Mouse (Mus musculus): Measurements from ENCODE around the gene Plekhg6. TPM values are rescaled to one million over a fixed set of nuclear protein-coding genes. Genes with fewer than 3 reads are reported as not detected.

Gene Plekhg6
- polyA plus RNA-seq, 1 experiment from 2014 or later, result 1.1 TPM

DNA sequence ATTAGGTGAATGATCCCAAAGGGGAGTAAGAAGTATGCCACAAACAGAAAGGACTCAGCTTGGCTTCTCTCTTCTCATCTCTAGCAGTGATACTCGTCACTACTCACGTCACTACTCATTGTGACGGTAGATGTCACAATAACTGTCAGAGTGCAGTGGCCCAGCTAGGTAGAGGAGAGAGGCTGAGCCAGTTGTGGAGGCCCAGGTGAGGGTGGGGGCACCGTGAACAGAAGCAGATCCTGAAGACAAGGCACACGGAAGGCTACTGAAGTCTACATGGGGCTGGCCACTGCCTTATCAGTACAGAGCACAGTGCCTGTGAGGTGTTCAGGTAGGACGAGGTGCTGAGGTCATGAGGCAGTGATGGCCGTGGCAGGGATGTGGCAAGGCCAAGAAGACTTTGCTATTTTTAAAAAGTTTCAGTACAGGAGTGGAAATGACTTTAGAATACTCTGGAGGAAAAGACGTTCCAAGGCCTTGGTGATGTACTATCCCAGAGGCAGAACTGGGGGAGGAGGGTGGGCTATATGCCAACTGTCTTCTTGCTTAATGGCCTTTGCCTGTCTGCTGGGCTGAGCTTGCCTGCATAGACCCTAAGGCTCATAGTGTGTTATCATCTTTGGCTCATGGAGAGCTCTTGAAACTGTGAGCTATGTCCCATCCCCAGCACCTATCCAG is 29.1 kb downstream of the Plekhg6 start:
- Histone ChIP-seq H3K4me2 (peak overlapping the region; percentile 90), H3K4me3 (peak overlapping the region; percentile 80; the same call in 1 of the 2 replicates), H3K4me1 (peaks cover 68% of the 10 kb centered on the region), H3K9ac (0 out of 2 replicates have a peak overlapping the region, but pooled peaks have one; percentile 46), H3K27ac (no peak overlapping the region), H3K27me3 (no peaks in the 10 kb centered on the region), H3K36me3 (no peaks in the 10 kb centered on the region), H3K9me3 (no peaks in the 10 kb centered on the region)
- ATAC-seq (ENCODE audit: insufficient number of reproducible peaks, insufficient read depth, low FRiP score, low TSS enrichment, low read depth), result no peak
- 59% methylated on average over 8 of the region's 8 CpGs for WGBS

DNA sequence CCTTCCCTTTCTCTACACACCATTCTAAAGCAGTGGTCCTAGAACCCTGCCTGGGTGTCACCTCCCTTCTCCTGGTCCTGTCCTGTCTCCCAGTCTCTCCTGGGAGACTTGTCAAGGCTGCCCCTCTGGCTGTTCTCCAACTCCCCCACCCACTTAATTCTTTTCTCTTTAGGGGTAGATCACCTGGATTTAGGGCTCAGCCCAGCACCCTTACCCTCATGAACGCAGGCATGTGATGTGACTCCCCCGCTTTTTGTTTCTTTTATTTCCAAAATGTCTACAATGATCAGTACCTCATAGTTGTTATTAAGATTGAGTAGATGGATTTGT is 29.6 kb downstream of the Plekhg6 start:
- Histone ChIP-seq H3K9me3 (no peaks in the 10 kb centered on the region), H3K27me3 (no peaks in the 10 kb centered on the region), H3K36me3 (no peaks in the 10 kb centered on the region), H3K27ac (peak overlapping the region; percentile 91), H3K4me1 (peaks cover 63% of the 10 kb centered on the region), H3K4me3 (peak overlapping the region; percentile 80), H3K4me2 (peak overlapping the region; percentile 90), H3K9ac (peak overlapping the region; percentile 83)
- ATAC-seq (ENCODE audit: insufficient number of reproducible peaks, insufficient read depth, low FRiP score, low TSS enrichment, low read depth), result no peak
- WGBS, result 64% methylated on average over 2 of the region's 2 CpGs

DNA sequence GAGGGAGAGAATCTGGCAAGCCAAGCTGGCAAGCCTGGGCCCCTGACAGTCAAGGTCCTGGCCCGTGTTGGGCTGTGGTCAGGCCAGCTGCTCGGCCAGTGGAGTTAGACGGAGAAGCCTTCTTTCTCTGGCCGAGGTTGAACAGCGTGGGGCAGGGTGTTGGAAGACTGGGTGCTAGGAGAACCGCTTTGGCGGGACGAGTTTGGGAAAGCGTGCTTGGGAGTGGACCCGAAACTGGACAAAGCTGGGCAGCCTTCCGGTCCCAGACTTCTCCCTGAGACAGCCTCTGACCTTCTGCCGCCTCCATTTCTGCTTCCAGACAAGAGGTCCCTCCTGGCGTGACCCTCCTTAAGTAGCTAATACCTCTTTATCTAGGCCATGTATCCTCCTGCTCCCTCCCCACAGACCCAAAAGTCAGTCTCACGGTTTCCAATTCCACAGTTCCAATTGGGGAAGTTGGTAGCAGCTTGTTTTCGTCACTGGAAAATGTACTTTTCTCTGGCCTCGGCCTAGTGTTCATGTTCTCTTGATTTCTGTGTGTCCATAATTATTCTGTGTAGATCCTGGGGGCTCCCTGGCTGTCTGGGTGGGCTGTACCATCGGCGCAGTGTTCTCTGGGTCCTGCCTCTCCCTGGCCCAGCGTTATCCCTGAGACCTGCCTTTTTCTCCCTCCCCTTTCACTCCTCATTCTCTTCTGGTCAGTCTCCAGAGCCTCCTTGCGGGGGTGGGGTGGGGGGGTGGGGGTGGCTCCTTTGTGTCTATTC is 30.2 kb downstream of the Plekhg6 start:
- Histone ChIP-seq H3K9me3 (no peaks in the 10 kb centered on the region), H3K4me1 (peaks cover 57% of the 10 kb centered on the region), H3K27me3 (no peaks in the 10 kb centered on the region), H3K4me3 (peak overlapping the region; percentile 80), H3K27ac (peak overlapping the region; percentile 91), H3K9ac (peak overlapping the region; percentile 83), H3K36me3 (no peaks in the 10 kb centered on the region), H3K4me2 (peak overlapping the region; percentile 90)
- WGBS, result 2% methylated on average over 20 of the region's 20 CpGs
- ATAC-seq (ENCODE audit: insufficient number of reproducible peaks, insufficient read depth, low FRiP score, low TSS enrichment, low read depth), result no peak

DNA sequence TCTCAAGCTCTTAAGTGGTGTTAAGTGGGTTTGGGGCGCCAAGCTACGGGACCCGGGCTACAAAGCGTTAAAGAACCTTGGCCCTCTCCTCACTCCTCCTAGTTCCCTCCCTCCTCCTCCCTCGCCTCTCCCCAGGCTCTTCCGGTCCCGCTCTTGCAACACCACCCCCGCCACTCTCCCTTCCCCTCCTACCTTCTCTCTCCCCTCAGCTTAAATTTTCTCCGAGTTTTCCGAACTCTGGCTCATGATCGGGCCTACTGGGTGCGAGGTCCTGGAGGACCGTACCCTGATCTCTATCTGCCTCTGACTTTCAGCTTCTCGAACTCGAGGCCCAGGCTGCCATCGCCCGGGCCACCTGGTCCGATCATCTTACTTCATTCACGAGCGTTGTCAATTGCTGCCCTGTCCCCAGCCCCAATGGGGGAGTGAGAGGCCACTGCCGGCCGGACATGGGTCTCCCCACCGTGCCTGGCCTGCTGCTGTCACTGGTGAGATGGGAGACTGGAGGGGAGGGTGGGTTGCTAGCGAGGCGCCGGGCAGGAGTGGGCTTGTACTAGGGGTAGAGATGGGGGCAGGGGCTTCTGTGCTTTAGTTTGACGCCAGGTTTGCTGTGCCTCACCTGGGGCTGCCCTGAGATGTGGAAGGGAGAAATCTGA is 30.9 kb downstream of the Plekhg6 start:
- Histone ChIP-seq H3K9ac (peak overlapping the region; percentile 83), H3K27me3 (no peaks in the 10 kb centered on the region), H3K9me3 (no peaks in the 10 kb centered on the region), H3K4me3 (peak overlapping the region; percentile 80), H3K4me1 (peaks cover 55% of the 10 kb centered on the region), H3K4me2 (peak overlapping the region; percentile 90), H3K27ac (peak overlapping the region; percentile 91), H3K36me3 (no peaks in the 10 kb centered on the region)
- peak; percentile 71 for ATAC-seq (ENCODE audit: insufficient number of reproducible peaks, insufficient read depth, low FRiP score, low TSS enrichment, low read depth)
- WGBS, result under 1% methylated on average over 27 of the region's 27 CpGs

DNA sequence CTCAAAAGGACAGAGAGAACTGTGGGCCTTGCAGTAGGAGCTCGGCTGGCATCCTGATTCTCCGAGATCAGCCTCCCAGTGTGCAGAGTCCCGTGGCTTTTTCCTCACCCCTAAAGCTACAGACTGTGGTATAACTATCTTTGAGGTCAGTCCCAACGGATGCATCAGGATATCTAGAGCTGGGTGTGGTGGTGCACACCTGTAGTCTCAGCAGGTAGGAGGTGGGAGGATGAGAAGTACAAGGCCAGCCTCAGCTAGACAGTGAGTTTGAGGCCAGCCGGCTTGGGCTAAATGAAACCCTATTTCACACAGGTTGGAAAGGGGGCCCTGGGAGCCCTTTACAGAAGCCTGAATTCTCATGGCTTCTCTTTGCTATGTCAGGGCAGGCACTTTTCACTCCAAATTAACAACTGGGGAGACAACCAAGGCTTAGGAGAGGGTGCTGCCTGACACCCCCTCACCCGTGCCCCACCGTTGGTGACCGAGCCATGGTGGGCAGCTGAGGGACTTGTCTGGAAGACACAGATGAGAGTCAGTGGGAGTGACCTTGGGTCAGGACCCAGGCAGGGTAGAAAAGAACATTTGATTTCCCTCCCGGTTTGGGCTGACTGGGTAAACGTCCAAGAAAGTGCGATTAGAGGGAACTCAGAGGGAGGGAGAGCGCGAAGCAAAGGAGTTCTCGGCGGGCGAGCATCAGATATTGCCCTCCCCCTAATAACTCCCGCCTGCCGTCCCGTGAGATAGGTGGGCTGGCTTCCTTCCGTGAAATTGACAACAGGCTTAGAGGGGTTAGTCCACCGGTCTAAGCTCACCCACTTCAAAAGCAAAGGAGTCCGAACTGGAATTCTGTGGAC is 31.6 kb downstream of the Plekhg6 start, which contains the start of gene Tnfrsf1a:
Tnfrsf1a (plus strand) TSS at position 642 of the 854 bp plus-strand sequence.
- Histone ChIP-seq H3K4me1 (peaks cover 54% of the 10 kb centered on the region), H3K9me3 (no peaks in the 10 kb centered on the region), H3K4me3 (peak within 1 kb of the TSS; percentile 80), H3K27ac (peak within 1 kb of the TSS; percentile 91), H3K36me3 (no peaks in the 10 kb centered on the region), H3K4me2 (peak within 1 kb of the TSS; percentile 90), H3K27me3 (no peaks in the 10 kb centered on the region), H3K9ac (peak within 1 kb of the TSS; percentile 83)
- no peak for ATAC-seq (ENCODE audit: insufficient number of reproducible peaks, insufficient read depth, low FRiP score, low TSS enrichment, low read depth)
- 6% methylated on average over 22 of the region's 22 CpGs for WGBS

DNA sequence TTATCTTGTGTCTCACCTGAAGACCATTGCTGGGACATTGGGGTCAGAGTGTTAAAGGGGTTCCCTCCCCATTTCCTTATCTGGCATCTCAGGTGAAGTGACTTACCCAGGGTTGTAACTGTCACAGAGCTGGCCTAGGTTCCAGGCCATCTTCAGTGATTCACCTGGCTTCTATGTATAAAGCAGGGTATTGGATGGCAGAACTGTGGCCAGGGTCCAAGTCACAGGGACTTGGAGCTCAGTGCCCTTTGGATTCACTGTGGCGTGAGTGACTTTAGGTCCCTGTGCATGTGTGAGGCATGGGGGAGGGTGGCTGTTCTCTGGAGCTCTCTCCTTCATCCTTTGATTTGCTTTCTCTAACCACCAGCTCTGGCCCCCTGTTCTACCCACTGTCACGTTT is 34.6 kb downstream of the Plekhg6 start:
- Histone ChIP-seq H3K4me2 (no peak overlapping the region), H3K9me3 (no peaks in the 10 kb centered on the region), H3K36me3 (no peaks in the 10 kb centered on the region), H3K27me3 (no peaks in the 10 kb centered on the region), H3K27ac (no peak overlapping the region), H3K9ac (no peak overlapping the region), H3K4me3 (no peak overlapping the region), H3K4me1 (peaks cover 40% of the 10 kb centered on the region)
- WGBS, result 61% methylated on average over 2 of the region's 2 CpGs
- no peak for ATAC-seq (ENCODE audit: insufficient number of reproducible peaks, insufficient read depth, low FRiP score, low TSS enrichment, low read depth)

DNA sequence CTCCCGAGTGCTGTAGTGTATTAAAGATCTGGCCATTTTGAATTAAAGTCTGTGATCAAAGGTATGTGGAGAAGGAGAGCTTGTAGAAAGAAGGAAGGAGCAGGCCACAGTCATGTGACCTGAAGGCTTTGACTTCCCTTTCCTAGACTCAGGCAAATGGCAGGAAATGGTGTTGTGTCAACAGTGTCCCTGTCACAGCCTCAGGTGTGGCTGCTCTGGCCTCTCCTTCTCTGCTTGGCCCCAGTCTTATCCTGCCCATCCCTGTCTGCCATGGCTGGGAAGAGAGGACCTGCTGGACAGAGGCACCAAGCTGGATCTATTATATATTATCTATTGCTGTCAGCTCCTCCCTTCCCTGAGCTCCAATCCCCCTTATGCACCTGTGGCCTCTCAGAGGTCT is 35.0 kb downstream of the Plekhg6 start:
- no peak overlapping the region for H3K27ac ChIP-seq
- H3K4me2 ChIP-seq, result no peak overlapping the region
- WGBS, result 56% methylated on average over 1 of the region's 1 CpGs
- H3K9ac ChIP-seq, result no peak overlapping the region
- ATAC-seq (ENCODE audit: insufficient number of reproducible peaks, insufficient read depth, low FRiP score, low TSS enrichment, low read depth), result no peak
- no peaks in the 10 kb centered on the region for H3K27me3 ChIP-seq
- peaks cover 40% of the 10 kb centered on the region for H3K4me1 ChIP-seq
- H3K9me3 ChIP-seq, result no peaks in the 10 kb centered on the region
- no peaks in the 10 kb centered on the region for H3K36me3 ChIP-seq
- H3K4me3 ChIP-seq, result no peak overlapping the region

DNA sequence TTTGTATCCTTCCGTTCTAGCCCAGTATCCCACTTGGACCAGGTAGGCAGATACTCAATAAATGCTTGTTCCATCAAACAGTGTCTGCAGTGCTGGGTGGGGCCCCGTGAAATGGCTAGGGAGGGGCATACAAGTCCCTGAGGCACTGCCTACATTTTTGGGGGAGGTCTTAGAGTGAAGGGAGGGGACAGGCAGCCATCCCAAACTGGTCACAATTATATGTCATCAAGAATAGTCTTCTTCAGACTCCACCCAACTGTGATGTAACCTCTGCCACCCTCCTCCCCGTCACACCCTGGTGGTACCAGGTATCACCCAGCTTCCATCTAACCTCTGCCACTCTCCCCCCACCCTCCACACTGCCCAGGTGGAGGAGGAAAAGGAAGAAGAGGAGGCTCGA is 35.7 kb downstream of the Plekhg6 start:
- H3K27me3 ChIP-seq, result no peaks in the 10 kb centered on the region
- H3K9me3 ChIP-seq, result no peaks in the 10 kb centered on the region
- H3K27ac ChIP-seq, result no peak overlapping the region
- ATAC-seq (ENCODE audit: insufficient number of reproducible peaks, insufficient read depth, low FRiP score, low TSS enrichment, low read depth), result no peak
- peaks cover 44% of the 10 kb centered on the region for H3K4me1 ChIP-seq
- H3K4me3 ChIP-seq, result no peak overlapping the region
- no peak overlapping the region for H3K4me2 ChIP-seq
- H3K36me3 ChIP-seq, result no peaks in the 10 kb centered on the region
- 56% methylated on average over 4 of the region's 4 CpGs for WGBS
- no peak overlapping the region for H3K9ac ChIP-seq

DNA sequence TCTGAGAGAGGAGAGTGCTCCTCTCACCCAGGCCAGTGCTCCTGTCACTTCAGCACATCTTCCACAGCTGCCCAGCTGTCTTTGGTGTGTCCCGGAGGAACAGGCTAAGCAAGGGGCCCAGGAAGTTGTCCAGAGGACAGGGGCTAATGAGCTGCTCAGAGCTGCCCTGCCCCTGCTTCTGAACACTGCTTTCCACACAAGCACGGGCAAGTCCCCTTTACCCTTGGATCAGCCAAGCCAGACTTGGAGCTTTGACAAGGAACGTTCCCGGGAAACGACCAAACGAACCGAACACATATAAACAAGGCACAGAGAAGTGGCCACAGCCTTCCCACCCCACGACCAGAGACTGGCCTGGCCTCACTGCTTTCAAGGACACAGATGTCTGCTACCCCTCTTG is 36.5 kb downstream of the Plekhg6 start:
- 34% methylated on average over 8 of the region's 8 CpGs for whole genome bisulfite sequencing
- Histone ChIP-seq H3K4me1 (peaks cover 42% of the 10 kb centered on the region), H3K36me3 (no peaks in the 10 kb centered on the region), H3K9me3 (no peaks in the 10 kb centered on the region), H3K4me2 (no peak overlapping the region; the same call in 1 of the 2 replicates), H3K4me3 (no peak overlapping the region), H3K27ac (no peak overlapping the region; the same call in 1 of the 2 replicates), H3K9ac (peak overlapping the region; percentile 32; the same call in 1 of the 2 replicates), H3K27me3 (no peaks in the 10 kb centered on the region)
- ATAC-seq (ENCODE audit: insufficient number of reproducible peaks, insufficient read depth, low FRiP score, low TSS enrichment, low read depth), result no peak

DNA sequence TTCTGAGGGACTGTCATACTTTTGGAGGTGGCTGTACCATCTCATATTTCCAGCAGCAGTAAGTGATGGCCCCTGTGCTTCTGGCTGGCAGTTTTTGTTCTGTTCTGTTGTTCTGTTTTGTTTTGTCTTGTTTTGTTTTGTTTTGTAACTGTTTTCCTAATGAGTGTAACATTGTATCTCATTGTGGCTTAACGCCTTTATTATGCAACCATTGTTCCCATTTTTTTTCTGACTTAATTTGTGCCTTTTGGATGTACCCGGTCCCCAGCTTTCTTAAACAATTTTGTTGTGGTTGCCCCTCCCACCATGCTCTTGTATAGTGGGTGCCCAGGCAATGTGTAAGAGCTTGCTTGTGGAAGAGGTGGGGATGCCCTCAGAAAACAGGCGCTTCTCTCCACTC is 38.4 kb downstream of the Plekhg6 start:
- no peaks in the 10 kb centered on the region for H3K9me3 ChIP-seq
- H3K27me3 ChIP-seq, result no peaks in the 10 kb centered on the region
- no peak overlapping the region for H3K9ac ChIP-seq
- no peaks in the 10 kb centered on the region for H3K36me3 ChIP-seq
- H3K4me3 ChIP-seq, result no peak overlapping the region
- H3K27ac ChIP-seq, result no peak overlapping the region
- WGBS, result 59% methylated on average over 3 of the region's 3 CpGs
- no peak overlapping the region for H3K4me2 ChIP-seq
- no peak for ATAC-seq (ENCODE audit: insufficient number of reproducible peaks, insufficient read depth, low FRiP score, low TSS enrichment, low read depth)
- peaks cover 34% of the 10 kb centered on the region for H3K4me1 ChIP-seq

DNA sequence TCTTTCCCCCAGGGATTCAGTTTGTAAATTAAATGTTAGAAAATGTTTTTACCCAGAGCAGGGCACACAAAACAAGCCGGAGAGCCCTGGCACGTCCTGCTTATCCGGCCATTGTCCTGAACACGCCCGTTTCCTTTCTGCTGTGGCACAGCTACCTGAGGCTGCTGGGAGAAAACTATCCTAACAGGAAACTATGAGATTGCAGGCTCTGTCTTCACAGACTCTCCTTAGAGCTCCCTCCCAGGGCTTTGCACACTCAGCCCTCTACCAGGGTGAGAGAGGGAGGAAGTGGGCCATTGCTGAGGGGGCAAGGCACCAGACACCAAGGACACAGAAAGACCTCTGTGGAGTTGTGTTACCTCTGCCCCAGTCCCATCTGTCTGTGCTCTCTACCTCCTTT is 40.3 kb downstream of the Plekhg6 start:
- no peak for ATAC-seq (ENCODE audit: insufficient number of reproducible peaks, insufficient read depth, low FRiP score, low TSS enrichment, low read depth)
- Histone ChIP-seq H3K9ac (no peak overlapping the region), H3K27me3 (no peaks in the 10 kb centered on the region), H3K4me1 (peaks cover 34% of the 10 kb centered on the region), H3K27ac (peak overlapping the region; percentile 48), H3K4me3 (no peak overlapping the region), H3K36me3 (no peaks in the 10 kb centered on the region), H3K4me2 (no peak overlapping the region), H3K9me3 (no peaks in the 10 kb centered on the region)
- WGBS, result 61% methylated on average over 5 of the region's 5 CpGs
